Mouse (Mus musculus) heart, adult 2 months (tissue): ENCODE measurements around the gene Nlrp4c. TPM values are rescaled to one million over a fixed set of nuclear protein-coding genes. Genes with fewer than 3 reads are reported as not detected.

Source experiments
- DNase-seq, 2 experiments: peaks; one replicate each; pipeline ENCODE4 v3.0.0; 2021
- H3K27ac ChIP-seq: fragments of 200-600 bp; 2 replicates; pipeline ENCODE4 v1.8.1; 2022
- H3K27me3 ChIP-seq: fragments of 200-500 bp; 2 replicates; pipeline ENCODE4 v1.6.1; 2012; ENCODE audit warnings: mild to moderate bottlenecking, low read length, inconsistent platforms, mixed read lengths; ENCODE audit not compliant: control insufficient read depth, insufficient read depth
- H3K36me3 ChIP-seq: fragments of 200-500 bp; 2 replicates; pipeline ENCODE4 v1.6.1; 2012; ENCODE audit warnings: low read length, inconsistent platforms; ENCODE audit not compliant: control insufficient read depth, insufficient read depth
- H3K4me1 ChIP-seq: fragments of 200-500 bp; 2 replicates; pipeline ENCODE4 v1.6.1; 2011; ENCODE audit warnings: low read length; ENCODE audit not compliant: control insufficient read depth, insufficient read depth
- H3K4me3 ChIP-seq: fragments of 200-600 bp; 2 replicates; pipeline ENCODE4 v1.8.1; 2022
- H3K79me2 ChIP-seq: fragments of 200-500 bp; replicated peaks from 2 replicates; pipeline ENCODE4 v1.6.1; 2012; ENCODE audit warnings: mild to moderate bottlenecking, inconsistent platforms, low read length, moderate library complexity, mixed read lengths; ENCODE audit not compliant: control insufficient read depth, insufficient read depth
- H3K9ac ChIP-seq: fragments of 200-500 bp; 2 replicates; pipeline ENCODE4 v1.6.1; 2012; ENCODE audit warnings: low read depth, mild to moderate bottlenecking, control low read depth, inconsistent platforms, low read length, mixed read lengths
- CTCF ChIP-seq: fragments of 200-600 bp; IDR thresholded peaks from 2 replicates; pipeline ENCODE4 v1.8.1; 2022; ENCODE audit warnings: antibody characterized with exemption, mild to moderate bottlenecking, moderate library complexity
- EP300 ChIP-seq: fragments of 200-500 bp; IDR thresholded peaks from 2 replicates; pipeline ENCODE4 v1.6.1; 2011; ENCODE audit warnings: low read depth, low read length, control low read depth; ENCODE audit not compliant: insufficient read depth
- POLR2A ChIP-seq: fragments of 200-500 bp; IDR thresholded peaks from 2 replicates; pipeline ENCODE4 v1.6.1; 2011; ENCODE audit warnings: mild to moderate bottlenecking, low read depth, low read length, control low read depth; ENCODE audit not compliant: insufficient read depth
- WGBS: fragments of 180-500 bp; shearing (Covaris S2); methylation state at CpG from one replicate; pipeline ENCODE4 v1.1.7; 2018; 5-methylcytosine and 5-hydroxymethylcytosine counted together
- intact Hi-C: fragments of 180-260 bp; cut with DNase I; formaldehyde crosslinking; loops from one replicate; pipeline ENCODE4 v1.15.1; 2025
- polyA plus RNA-seq: library from polyadenylated mRNA; depleted of rRNA; stranded (reverse); fragments of >200 nt; gene quantifications from 2 replicates; pipeline ENCODE4 v1.2.3, GENCODE M21; 2012
- total RNA-seq, 2 experiments: library from RNA; stranded (reverse); gene quantifications; 2 replicates each; pipeline ENCODE4 v1.2.3; 2021

Gene Nlrp4c
- total and polyA plus RNA-seq, 3 experiments: not detected

- no peaks in the 10 kb centered on the region for H3K4me1 ChIP-seq
- no peak for TF ChIP-seq POLR2A
- TF ChIP-seq CTCF: no peak
- no peak for TF ChIP-seq EP300
- H3K79me2 ChIP-seq: 0 out of 2 replicates have a peak, but pooled peaks cover 1% of the 10 kb centered on the region
- WGBS: 48% methylated on average over 4 of the region's 4 CpGs
- no peak for DNase-seq
- no peaks in the 10 kb centered on the region for H3K27me3 ChIP-seq
- H3K27ac ChIP-seq: no peak overlapping the region
- H3K36me3 ChIP-seq: no peaks in the 10 kb centered on the region
- intact Hi-C loops: no loop called here
- no peak overlapping the region for H3K9ac ChIP-seq
- no peak overlapping the region for H3K4me3 ChIP-seq
Observed at GRCm38 (mm10) chr7:6130346-6130745, 85.4 kb downstream of the Nlrp4c start.

GRCm38 (mm10) chr7:6132646-6133045 is 87.7 kb downstream of the Nlrp4c start:
- no peaks in the 10 kb centered on the region for H3K27me3 ChIP-seq
- H3K79me2 ChIP-seq: 0 out of 2 replicates have a peak, but pooled peaks cover 1% of the 10 kb centered on the region
- H3K9ac ChIP-seq: no peak overlapping the region
- TF ChIP-seq EP300: no peak
- no peak for TF ChIP-seq POLR2A
- TF ChIP-seq CTCF: no peak
- H3K4me1 ChIP-seq: no peaks in the 10 kb centered on the region
- no peak overlapping the region for H3K27ac ChIP-seq
- WGBS: 90% methylated on average over 30 of the region's 30 CpGs
- no peak for DNase-seq
- intact Hi-C loops: no loop called here
- no peak overlapping the region for H3K4me3 ChIP-seq
- H3K36me3 ChIP-seq: no peaks in the 10 kb centered on the region

- TF ChIP-seq EP300 (no peak), CTCF (peak; percentile 41), POLR2A (no peak)
- no peaks in the 10 kb centered on the region for H3K36me3 ChIP-seq
- no peaks in the 10 kb centered on the region for H3K4me1 ChIP-seq
- H3K9ac ChIP-seq: no peak overlapping the region
- H3K4me3 ChIP-seq: no peak overlapping the region
- no peak for DNase-seq
- intact Hi-C loops: no loop called here
- H3K27ac ChIP-seq: no peak overlapping the region
- H3K79me2 ChIP-seq: 0 out of 2 replicates have a peak, but pooled peaks cover 1% of the 10 kb centered on the region
- no peaks in the 10 kb centered on the region for H3K27me3 ChIP-seq
Observed at GRCm38 (mm10) chr7:6136497-6136896, 91.5 kb downstream of the Nlrp4c start.

DNA sequence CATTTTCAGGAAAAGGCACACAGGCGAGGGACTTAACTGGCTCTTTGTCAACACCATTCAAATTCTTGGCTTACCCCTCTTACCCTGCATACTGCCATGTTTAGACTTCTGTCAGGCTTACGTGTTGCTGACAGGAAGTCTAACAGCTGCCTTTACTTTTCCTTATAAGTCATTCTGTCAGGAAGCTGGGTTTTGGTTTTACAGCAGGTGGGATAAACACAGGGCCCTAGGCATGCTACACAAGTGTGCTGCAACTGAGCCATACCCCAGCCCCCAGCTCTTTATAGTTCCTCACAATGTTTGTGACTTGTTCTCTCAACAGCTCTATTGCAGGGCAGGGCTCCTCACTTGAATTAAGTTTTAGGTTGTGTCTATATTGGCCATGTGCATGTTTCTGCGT is 94.3 kb downstream of the Nlrp4c start:
- peaks cover 4% of the 10 kb centered on the region for H3K36me3 ChIP-seq
- H3K4me3 ChIP-seq: no peak overlapping the region
- H3K27ac ChIP-seq: no peak overlapping the region
- H3K27me3 ChIP-seq: no peaks in the 10 kb centered on the region
- no peaks in the 10 kb centered on the region; the same call in 1 of the 2 replicates for H3K79me2 ChIP-seq
- intact Hi-C loops: no loop called here
- DNase-seq: no peak
- H3K9ac ChIP-seq: no peak overlapping the region
- 44% methylated on average over 3 of the region's 3 CpGs for WGBS
- peaks cover 4% of the 10 kb centered on the region for H3K4me1 ChIP-seq
- TF ChIP-seq EP300 (no peak), POLR2A (no peak), CTCF (no peak)

GRCm38 (mm10) chr7:6143991-6144531 is 99.1 kb downstream of the Nlrp4c start:
- Histone ChIP-seq H3K4me1 (peaks cover 35% of the 10 kb centered on the region), H3K27ac (no peak overlapping the region; the same call in 1 of the 2 replicates), H3K36me3 (peaks cover 10% of the 10 kb centered on the region), H3K4me3 (no peak overlapping the region), H3K9ac (no peak overlapping the region; the same call in 1 of the 2 replicates), H3K27me3 (no peaks in the 10 kb centered on the region), H3K79me2 (peaks cover 9% of the 10 kb centered on the region)
- no peak for DNase-seq
- WGBS: 17% methylated on average over 2 of the region's 2 CpGs
- intact Hi-C loops: loop anchor here (10.0 kb wide), 1 partner anchor 1489 kb away; the partner anchor contains the start of gene Ppp6r1
- TF ChIP-seq CTCF (no peak), EP300 (no peak), POLR2A (no peak)

- no peak overlapping the region for H3K4me3 ChIP-seq
- peaks cover 35% of the 10 kb centered on the region for H3K4me1 ChIP-seq
- H3K36me3 ChIP-seq: peaks cover 10% of the 10 kb centered on the region
- no peak overlapping the region for H3K9ac ChIP-seq
- TF ChIP-seq CTCF (no peak), POLR2A (no peak), EP300 (no peak)
- peaks cover 9% of the 10 kb centered on the region for H3K79me2 ChIP-seq
- WGBS: 50% methylated on average over 8 of the region's 8 CpGs
- peak overlapping the region; percentile 44 for H3K27ac ChIP-seq
- intact Hi-C loops: loop anchor here (10.0 kb wide), 1 partner anchor 1491 kb away; the partner anchor contains the start of gene Ppp6r1
- DNase-seq: no peak
- no peaks in the 10 kb centered on the region for H3K27me3 ChIP-seq
Observed at GRCm38 (mm10) chr7:6145423-6146188, 100.6 kb downstream of the Nlrp4c start.
